Mouse (Mus musculus): ENCODE measurements around the gene Snx14. TPM values are rescaled to one million over a fixed set of nuclear protein-coding genes. Genes with fewer than 3 reads are reported as not detected.

Gene Snx14
- polyA plus RNA-seq, 1 experiment from 2014 or later = 24.3 TPM

- no peak for ATAC-seq (ENCODE audit: insufficient number of reproducible peaks, insufficient read depth, low FRiP score, low TSS enrichment)
- H3K36me3 ChIP-seq = no peaks in the 10 kb centered on the region
- H3K4me3 ChIP-seq = peak overlapping the region; percentile 75
- peaks cover 6% of the 10 kb centered on the region; the same call in 1 of the 2 replicates for H3K4me1 ChIP-seq
- H3K4me2 ChIP-seq (replicated peaks) = peak overlapping the region; percentile 88
- no peaks in the 10 kb centered on the region for H3K27me3 ChIP-seq
- WGBS = 2% methylated on average over 15 of the region's 15 CpGs
- no peaks in the 10 kb centered on the region; the same call in 1 of the 2 replicates for H3K9me3 ChIP-seq
- peak overlapping the region; percentile 70 for H3K9ac ChIP-seq
- peak overlapping the region; percentile 80 for H3K27ac ChIP-seq
Measured at GRCm38 (mm10) chr9:88438237-88438554, 562 bp downstream of the Snx14 start.

- Histone ChIP-seq H3K27ac (no peak overlapping the region), H3K4me2 (replicated peaks) (peak overlapping the region; percentile 88), H3K9ac (peak overlapping the region; percentile 70; the same call in 1 of the 2 replicates), H3K36me3 (no peaks in the 10 kb centered on the region), H3K4me3 (peak overlapping the region; percentile 75), H3K9me3 (no peaks in the 10 kb centered on the region; the same call in 1 of the 2 replicates), H3K27me3 (no peaks in the 10 kb centered on the region), H3K4me1 (peaks cover 6% of the 10 kb centered on the region; the same call in 1 of the 2 replicates)
- no peak for ATAC-seq (ENCODE audit: insufficient number of reproducible peaks, insufficient read depth, low FRiP score, low TSS enrichment)
- WGBS = 56% methylated on average over 10 of the region's 10 CpGs
Measured at GRCm38 (mm10) chr9:88437342-88438236, 1.2 kb downstream of the Snx14 start.

- WGBS = 90% methylated on average over 2 of the region's 2 CpGs
- Histone ChIP-seq H3K27ac (no peak overlapping the region), H3K36me3 (peaks cover 12% of the 10 kb centered on the region), H3K4me1 (no peaks in the 10 kb centered on the region), H3K4me2 (replicated peaks) (no peak overlapping the region), H3K9me3 (no peaks in the 10 kb centered on the region), H3K4me3 (no peak overlapping the region), H3K27me3 (no peaks in the 10 kb centered on the region), H3K9ac (no peak overlapping the region)
- ATAC-seq (ENCODE audit: insufficient number of reproducible peaks, insufficient read depth, low FRiP score, low TSS enrichment) = no peak
Measured at GRCm38 (mm10) chr9:88424356-88424755, 14.4 kb downstream of the Snx14 start.

- Histone ChIP-seq H3K9ac (no peak overlapping the region), H3K36me3 (peaks cover 12% of the 10 kb centered on the region), H3K4me2 (replicated peaks) (no peak overlapping the region), H3K4me1 (no peaks in the 10 kb centered on the region), H3K27ac (no peak overlapping the region), H3K9me3 (no peaks in the 10 kb centered on the region), H3K27me3 (no peaks in the 10 kb centered on the region), H3K4me3 (no peak overlapping the region)
- ATAC-seq (ENCODE audit: insufficient number of reproducible peaks, insufficient read depth, low FRiP score, low TSS enrichment) = no peak
- WGBS = over 99% methylated on average over 4 of the region's 4 CpGs
Measured at GRCm38 (mm10) chr9:88422428-88422827, 16.3 kb downstream of the Snx14 start.

- 82% methylated on average over 1 of the region's 1 CpGs for WGBS
- no peak overlapping the region for H3K27ac ChIP-seq
- H3K4me1 ChIP-seq = no peaks in the 10 kb centered on the region
- H3K9ac ChIP-seq = no peak overlapping the region
- H3K27me3 ChIP-seq = no peaks in the 10 kb centered on the region
- no peak for ATAC-seq (ENCODE audit: insufficient number of reproducible peaks, insufficient read depth, low FRiP score, low TSS enrichment)
- 0 out of 2 replicates have a peak, but pooled peaks cover 6% of the 10 kb centered on the region for H3K36me3 ChIP-seq
- H3K4me2 ChIP-seq (replicated peaks) = no peak overlapping the region
- no peak overlapping the region for H3K4me3 ChIP-seq
- H3K9me3 ChIP-seq = no peaks in the 10 kb centered on the region
Measured at GRCm38 (mm10) chr9:88416752-88417151, 22.0 kb downstream of the Snx14 start.

- Histone ChIP-seq H3K27ac (no peak overlapping the region), H3K9me3 (no peaks in the 10 kb centered on the region), H3K4me3 (no peak overlapping the region), H3K4me2 (replicated peaks) (no peak overlapping the region), H3K27me3 (no peaks in the 10 kb centered on the region), H3K9ac (no peak overlapping the region), H3K36me3 (0 out of 2 replicates have a peak, but pooled peaks cover 4% of the 10 kb centered on the region), H3K4me1 (no peaks in the 10 kb centered on the region)
- no peak for ATAC-seq (ENCODE audit: insufficient number of reproducible peaks, insufficient read depth, low FRiP score, low TSS enrichment)
- WGBS = 85% methylated on average over 2 of the region's 2 CpGs
Measured at GRCm38 (mm10) chr9:88409978-88410377, 28.8 kb downstream of the Snx14 start.

GRCm38 (mm10) chr9:88404515-88404914, 34.2 kb downstream of the Snx14 start:
- Histone ChIP-seq H3K27ac (no peak overlapping the region), H3K36me3 (peaks cover 9% of the 10 kb centered on the region; the same call in 1 of the 2 replicates), H3K4me2 (replicated peaks) (no peak overlapping the region), H3K9me3 (no peaks in the 10 kb centered on the region), H3K27me3 (no peaks in the 10 kb centered on the region), H3K9ac (no peak overlapping the region), H3K4me3 (no peak overlapping the region), H3K4me1 (no peaks in the 10 kb centered on the region)
- ATAC-seq (ENCODE audit: insufficient number of reproducible peaks, insufficient read depth, low FRiP score, low TSS enrichment) = no peak
- 84% methylated on average over 6 of the region's 6 CpGs for WGBS

GRCm38 (mm10) chr9:88404088-88404487, 34.7 kb downstream of the Snx14 start:
- Histone ChIP-seq H3K4me1 (no peaks in the 10 kb centered on the region), H3K4me2 (replicated peaks) (no peak overlapping the region), H3K36me3 (peaks cover 9% of the 10 kb centered on the region; the same call in 1 of the 2 replicates), H3K9ac (no peak overlapping the region), H3K4me3 (no peak overlapping the region), H3K27me3 (no peaks in the 10 kb centered on the region), H3K27ac (no peak overlapping the region), H3K9me3 (no peaks in the 10 kb centered on the region)
- no peak for ATAC-seq (ENCODE audit: insufficient number of reproducible peaks, insufficient read depth, low FRiP score, low TSS enrichment)
- 64% methylated on average over 10 of the region's 10 CpGs for WGBS

GRCm38 (mm10) chr9:88398461-88398860, 40.3 kb downstream of the Snx14 start:
- H3K4me1 ChIP-seq = no peaks in the 10 kb centered on the region
- WGBS = 84% methylated on average over 1 of the region's 1 CpGs
- H3K36me3 ChIP-seq = peaks cover 15% of the 10 kb centered on the region
- H3K9ac ChIP-seq = no peak overlapping the region
- H3K27me3 ChIP-seq = no peaks in the 10 kb centered on the region
- no peak for ATAC-seq (ENCODE audit: insufficient number of reproducible peaks, insufficient read depth, low FRiP score, low TSS enrichment)
- H3K4me2 ChIP-seq (replicated peaks) = no peak overlapping the region
- H3K27ac ChIP-seq = no peak overlapping the region
- no peaks in the 10 kb centered on the region for H3K9me3 ChIP-seq
- no peak overlapping the region for H3K4me3 ChIP-seq

GRCm38 (mm10) chr9:88394852-88395251, 43.9 kb downstream of the Snx14 start:
- no peak overlapping the region for H3K9ac ChIP-seq
- no peaks in the 10 kb centered on the region for H3K4me1 ChIP-seq
- H3K27me3 ChIP-seq = no peaks in the 10 kb centered on the region
- H3K27ac ChIP-seq = no peak overlapping the region
- H3K4me2 ChIP-seq (replicated peaks) = no peak overlapping the region
- H3K4me3 ChIP-seq = no peak overlapping the region
- no peaks in the 10 kb centered on the region for H3K9me3 ChIP-seq
- H3K36me3 ChIP-seq = peaks cover 17% of the 10 kb centered on the region
- 88% methylated on average over 8 of the region's 8 CpGs for WGBS
- ATAC-seq (ENCODE audit: insufficient number of reproducible peaks, insufficient read depth, low FRiP score, low TSS enrichment) = no peak

GRCm38 (mm10) chr9:88388826-88389225, 49.9 kb downstream of the Snx14 start:
- WGBS = 37% methylated on average over 5 of the region's 5 CpGs
- H3K27ac ChIP-seq = no peak overlapping the region

GRCm38 (mm10) chr9:88380542-88380941, 58.2 kb downstream of the Snx14 start:
- ATAC-seq (ENCODE audit: insufficient number of reproducible peaks, insufficient read depth, low FRiP score, low TSS enrichment) = no peak
- Histone ChIP-seq H3K9ac (no peak overlapping the region), H3K27ac (no peak overlapping the region), H3K4me1 (no peaks in the 10 kb centered on the region), H3K4me3 (no peak overlapping the region), H3K36me3 (peaks cover 17% of the 10 kb centered on the region; the same call in 1 of the 2 replicates), H3K27me3 (no peaks in the 10 kb centered on the region), H3K4me2 (replicated peaks) (no peak overlapping the region), H3K9me3 (no peaks in the 10 kb centered on the region)
- 91% methylated on average over 1 of the region's 1 CpGs for WGBS

More at GRCm38 (mm10) chr9:88388826-88389225, 49.9 kb downstream of the Snx14 start:
- H3K9ac ChIP-seq = no peak overlapping the region
- H3K4me3 ChIP-seq = no peak overlapping the region
- H3K36me3 ChIP-seq = peaks cover 18% of the 10 kb centered on the region
- no peaks in the 10 kb centered on the region for H3K27me3 ChIP-seq
- ATAC-seq (ENCODE audit: insufficient number of reproducible peaks, insufficient read depth, low FRiP score, low TSS enrichment) = no peak
- H3K4me1 ChIP-seq = no peaks in the 10 kb centered on the region
- H3K9me3 ChIP-seq = no peaks in the 10 kb centered on the region
- H3K4me2 ChIP-seq (replicated peaks) = no peak overlapping the region
